Mouse (Mus musculus): Measurements from ENCODE around the gene Gm17267. TPM values are rescaled to one million over a fixed set of nuclear protein-coding genes. Genes with fewer than 3 reads are reported as not detected.
"Not testable (repeated sequence)": the region's sequence is repeated elsewhere in the genome, so short reads cannot be mapped to it uniquely, and the experiment has no call there.

Gene Gm17267
- polyA plus RNA-seq (2012; rRNA removed): not detected in 2 replicates

DNA sequence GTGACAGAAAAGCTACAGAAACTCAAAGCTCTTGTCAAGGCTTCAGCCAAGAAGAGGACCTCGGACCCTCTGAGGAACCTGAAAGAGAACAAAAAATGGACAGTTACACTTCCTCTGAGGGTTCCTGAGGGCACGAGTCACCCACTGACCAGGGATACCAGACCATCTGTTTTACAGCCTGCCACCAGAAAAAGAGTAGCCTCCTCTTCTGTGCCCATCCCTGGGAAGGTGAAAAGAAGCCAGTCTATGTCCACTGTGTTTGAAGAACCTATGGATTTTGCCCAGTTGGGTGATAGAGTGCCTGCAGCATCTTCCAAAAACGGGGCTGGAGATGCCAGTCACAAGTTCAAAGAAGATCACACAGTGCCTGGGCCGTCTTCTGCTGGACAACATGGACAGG lies at the start of gene Gm17267:
TSS of gene Gm17267 (plus strand) at position 301 of the 400 bp plus-strand sequence.
- H3K4me1 ChIP-seq (ENCODE audit: control insufficient read depth, insufficient read depth, low read length); H3K36me3 ChIP-seq (ENCODE audit: control insufficient read depth, insufficient read depth, low read length); H3K27ac ChIP-seq (ENCODE audit: control insufficient read depth, insufficient read depth, low read depth, low read length); H3K4me3 ChIP-seq (ENCODE audit: control insufficient read depth, low read depth, low read length); H3K27me3 ChIP-seq (ENCODE audit: control insufficient read depth, insufficient read depth, low read length): not testable (repeated sequence)
